8 mouse cellular contexts compared by ENCODE assay signal in genomic region chrX:95025779-95026360, GRCm38 (mm10). TPM values are rescaled to one million over a fixed set of nuclear protein-coding genes. Genes with fewer than 3 reads are reported as not detected.
A peak's percentile ranks its signal among the peaks of the same experiment; 100 is the strongest.
DNase-seq lines count a peak whose midpoint lies in the region; ATAC-seq and TF ChIP-seq lines count a peak whose summit lies in the region.

No protein-coding gene starts in this region.

- no peak overlapping the region for H3K9ac ChIP-seq in MEL (ENCODE audit: control insufficient read depth, low read depth, low read length, poor library complexity, severe bottlenecking)
- peak overlapping the region; percentile 44 for H3K9ac ChIP-seq in embryonic facial prominence, embryonic 15.5 days

- intact Hi-C loops in left cerebral cortex, adult 2 months (cut with DNase I), result loop anchor here (5.0 to 10.0 kb wide), 4 partner anchors 141 to 329 kb away; partner anchors contain the start of gene Arhgef9

- 20% methylated on average over 23 of the region's 23 CpGs for WGBS in embryonic facial prominence, embryonic 15.5 days

- no peaks in the 10 kb centered on the region for H3K79me2 ChIP-seq in MEL (ENCODE audit: control insufficient read depth, insufficient read depth, low read length, poor library complexity)

- ATAC-seq in embryonic facial prominence, embryonic 15.5 days (ENCODE audit: insufficient number of reproducible peaks, low FRiP score, low TSS enrichment, low read depth), result peak; percentile 30; the same call in 1 of the 2 replicates

- H3K4me3 ChIP-seq in left cerebral cortex, adult 2 months, result peak overlapping the region; percentile 57
- H3K4me3 ChIP-seq in MEL (ENCODE audit: control insufficient read depth in 1 of 2, insufficient read depth in 1 of 2, low read depth in 2 of 2, low read length in 2 of 2), result peak overlapping the region; percentile 51 to 66
- peak overlapping the region; percentile 53 for H3K4me3 ChIP-seq in embryonic facial prominence, embryonic 15.5 days (replicated peaks)

- H3K27me3 ChIP-seq in MEL (ENCODE audit: control insufficient read depth in 1 of 2, insufficient read depth in 2 of 2, low read length in 2 of 2), result no peaks in the 10 kb centered on the region; a peak in 1 of 4 replicates
- no peaks in the 10 kb centered on the region for H3K27me3 ChIP-seq in embryonic facial prominence, embryonic 15.5 days

- peak overlapping the region; percentile 51 for H3K4me2 ChIP-seq in embryonic facial prominence, embryonic 15.5 days (replicated peaks)

- H3K9me3 ChIP-seq in MEL (replicated peaks; ENCODE audit: insufficient read depth, low read length), result no peaks in the 10 kb centered on the region
- H3K9me3 ChIP-seq in embryonic facial prominence, embryonic 15.5 days (replicated peaks), result no peaks in the 10 kb centered on the region

- H3K36me3 ChIP-seq in MEL (ENCODE audit: control insufficient read depth in 1 of 2, insufficient read depth in 2 of 2, low read length in 2 of 2), result no peaks in the 10 kb centered on the region
- H3K36me3 ChIP-seq in embryonic facial prominence, embryonic 15.5 days, result no peaks in the 10 kb centered on the region

- TF ChIP-seq RAD21 in MEL (IDR thresholded peaks at IDR 0.05; ENCODE audit: low read depth, low read length), result no peak

- no peak for TF ChIP-seq EP300 in MEL (IDR thresholded peaks at IDR 0.05; ENCODE audit: low read depth in 1 of 2, low read length in 2 of 2)

- peak overlapping the region; percentile 82 for H3K27ac ChIP-seq in left cerebral cortex, adult 2 months
- no peak overlapping the region for H3K27ac ChIP-seq in MEL (ENCODE audit: control insufficient read depth, low read depth, low read length)
- peak overlapping the region; percentile 95 for H3K27ac ChIP-seq in embryonic facial prominence, embryonic 15.5 days (replicated peaks)

- H3K4me1 ChIP-seq in MEL (ENCODE audit: control insufficient read depth in 1 of 2, insufficient read depth in 2 of 2, low read length in 2 of 2), result no peaks in the 10 kb centered on the region
- H3K4me1 ChIP-seq in embryonic facial prominence, embryonic 15.5 days, result no peaks in the 10 kb centered on the region

- TF ChIP-seq POLR2A in MEL (IDR thresholded peaks at IDR 0.05; ENCODE audit: control insufficient read depth in 1 of 2, insufficient read depth in 1 of 2, low read depth in 1 of 2, low read length in 2 of 2, poor library complexity in 1 of 2), result no peak

- TF ChIP-seq CTCF in left cerebral cortex, adult 2 months (IDR thresholded peaks at IDR 0.05), result no peak
- no peak for TF ChIP-seq CTCF in MEL (IDR thresholded peaks at IDR 0.05 in 2 of 3, conservative IDR thresholded peaks at IDR 0.05 in 1 of 3; ENCODE audit: control insufficient read depth in 1 of 3, insufficient read depth in 1 of 3, low read depth in 2 of 3, low read length in 3 of 3, poor library complexity in 1 of 3, severe bottlenecking in 1 of 3)

- no peak for DNase-seq in left cerebral cortex, adult 2 months (ENCODE audit: extremely low spot score in 1 of 2, low spot score in 2 of 2)
- no peak for DNase-seq in left cerebral cortex, adult 11 months (ENCODE audit: low spot score)
- DNase-seq in MEL (ENCODE audit: low read depth, low spot score), result peak; percentile 28
- peak; percentile 39 for DNase-seq in induced T-regulatory cell, adult 2 months (ENCODE audit: low read depth)
- DNase-seq in lung, postnatal 36 days, result peak; percentile 14
- peak; percentile 6 for DNase-seq in testis, postnatal 14 days (ENCODE audit: low spot score)
- DNase-seq in gastrocnemius, adult 18-20 months (ENCODE audit: low spot score), result no peak

TF ChIP-seq in MEL, 35 proteins besides CTCF, POLR2A, EP300 and RAD21:
- TF ChIP-seq GATA1 (IDR thresholded peaks at IDR 0.05; ENCODE audit: low read depth, low read length) (0 out of 2 replicates have a peak, but pooled peaks have one; percentile 12), MYB (IDR thresholded peaks at IDR 0.05; ENCODE audit: low read depth, low read length) (no peak)

RNA-seq across cellular contexts. Expression of gene Spin4, which starts 0.6 kb away (rescaled TPM):
- total RNA-seq in left cerebral cortex, adult 2 months (2021), result under 1 TPM; 0.38 to 0.65 TPM
- 0.03 TPM in 1 of 2 replicates, not detected in the other for total RNA-seq in MEL (2012; rRNA removed)
- polyA plus RNA-seq in MEL (2012; ENCODE audit: insufficient read depth in 1 of 2, insufficient read length in 2 of 2, low read depth in 1 of 2, low replicate concordance in 2 of 2, missing spikeins in 1 of 2), result under 1 TPM in 1 of 2 experiments, not detected in 1; 0.08 TPM
- 9.9 and 10.0 TPM in 2 replicates for polyA plus RNA-seq in embryonic facial prominence, embryonic 15.5 days (2015; fragmentation: Nextera tagmentation; extraction: Ambion mirVana)
- under 1 TPM; 0.11 to 0.52 TPM for total RNA-seq in gastrocnemius, adult 18-20 months (2021)

Comparison
In these comparisons a context has a peak if more than half of its experiments do, and no peak if none do; other contexts are left out.
1. DNase-seq: peak in MEL (single experiment), induced T-regulatory cell, adult 2 months (single experiment), lung, postnatal 36 days (single experiment) and testis, postnatal 14 days (single experiment); none in left cerebral cortex, adult 2 months (0 of 2), left cerebral cortex, adult 11 months (single experiment) and gastrocnemius, adult 18-20 months (single experiment).
2. Peak in every context shown above with its lines, with median percentiles within 50 percentile points of each other: H3K4me3 ChIP-seq.